9 mouse cellular contexts compared by ENCODE assay signal in genomic region chr11:104393196-104393595, GRCm38 (mm10).
DNase-seq lines count a peak whose midpoint lies in the region; ATAC-seq lines count a peak whose summit lies in the region.
"Had no signal": no experiment of that assay in that cellular context is flagged by ENCODE, and none has a peak within 500 bp of the region (broad histone marks: within the 10 kb centered on the region; RNA-seq: fewer than 3 reads in every experiment).

No protein-coding gene starts in this region.

- H3K36me3 ChIP-seq in forebrain, embryonic 14.5 days (ENCODE audit: control insufficient read depth, insufficient read depth, low read length), result no peaks in the 10 kb centered on the region
- H3K36me3 ChIP-seq in forebrain, embryonic 10.5 days (replicated peaks), result peaks cover 39% of the 10 kb centered on the region

- peak; percentile 28 for DNase-seq in forebrain, embryonic 14.5 days (ENCODE audit: low spot score)
- DNase-seq in forebrain, embryonic 10.5 days (ENCODE audit: extremely low spot score, low spot score), result no peak
- peak; percentile 12 to 28 for DNase-seq in left cerebral cortex, postnatal 10 days (ENCODE audit: extremely low spot score in 1 of 2, low spot score in 2 of 2)
- DNase-seq in left cerebral cortex, adult 18-20 months (ENCODE audit: low spot score in 2 of 2), result no peak
- peak; percentile 10 for DNase-seq in urinary bladder, postnatal 14 days (ENCODE audit: low spot score)
- no peak for DNase-seq in urinary bladder, postnatal 36 days (ENCODE audit: low spot score in 2 of 2)
- DNase-seq in ovary, postnatal 36 days (ENCODE audit: low spot score), result no peak

- H3K27me3 ChIP-seq in forebrain, embryonic 14.5 days (replicated peaks; ENCODE audit: control insufficient read depth, insufficient read depth, low read length), result no peaks in the 10 kb centered on the region
- H3K27me3 ChIP-seq in forebrain, embryonic 10.5 days (ENCODE audit: poor library complexity, severe bottlenecking), result no peaks in the 10 kb centered on the region

- no peak overlapping the region for H3K27ac ChIP-seq in forebrain, embryonic 14.5 days (ENCODE audit: low read depth, low read length)
- no peak overlapping the region for H3K27ac ChIP-seq in forebrain, embryonic 10.5 days
- H3K27ac ChIP-seq: macrophage had no signal

- no peaks in the 10 kb centered on the region for H3K4me1 ChIP-seq in forebrain, embryonic 14.5 days (ENCODE audit: control insufficient read depth, insufficient read depth, low read length)
- H3K4me1 ChIP-seq in forebrain, embryonic 10.5 days, result no peaks in the 10 kb centered on the region

- intact Hi-C loops in left cerebral cortex, postnatal 10 days (cut with DNase I), result no loop called here

- no peak overlapping the region for H3K4me3 ChIP-seq in forebrain, embryonic 14.5 days (ENCODE audit: low read depth, low read length)
- H3K4me3 ChIP-seq in forebrain, embryonic 10.5 days, result no peak overlapping the region
- H3K4me3 ChIP-seq: myocyte had no signal

- ATAC-seq in forebrain, embryonic 14.5 days, result no peak

- H3K9ac ChIP-seq in forebrain, embryonic 14.5 days (ENCODE audit: low read length), result no peak overlapping the region

- WGBS in forebrain, embryonic 14.5 days, result 81% methylated on average over 6 of the region's 6 CpGs
- 95% methylated on average over 6 of the region's 6 CpGs for WGBS in forebrain, embryonic 10.5 days

- H3K9me3 ChIP-seq in forebrain, embryonic 14.5 days (replicated peaks; ENCODE audit: control insufficient read depth, low read length), result no peaks in the 10 kb centered on the region
- no peaks in the 10 kb centered on the region for H3K9me3 ChIP-seq in forebrain, embryonic 10.5 days

- H3K4me2 ChIP-seq in forebrain, embryonic 14.5 days (ENCODE audit: low read length), result no peak overlapping the region

Comparison
In these comparisons a context has a peak if more than half of its experiments do, and no peak if none do; other contexts are left out.
1. DNase-seq: peak in forebrain, embryonic 14.5 days (single experiment), left cerebral cortex, postnatal 10 days (2 of 2) and urinary bladder, postnatal 14 days (single experiment); none in forebrain, embryonic 10.5 days (single experiment), left cerebral cortex, adult 18-20 months (0 of 2), urinary bladder, postnatal 36 days (0 of 2) and ovary, postnatal 36 days (single experiment).